Mouse (Mus musculus) retina, adult 2 months (tissue): Measurements from ENCODE around the gene Fgfr2.
"Not testable (repeated sequence)": the region's sequence is repeated elsewhere in the genome, so short reads cannot be mapped to it uniquely, and the experiment has no call there.

Experiments used
- DNase-seq: peaks from one replicate; pipeline ENCODE4 v3.0.0-alpha.2; 2012; ENCODE audit warnings: low read depth, low spot score

Fgfr2 gene

GRCm38 (mm10) chr7:132449891-132450735, 673.0 kb downstream of the Fgfr2 start:
- DNase-seq: no peak

- DNase-seq: no peak
These were observed 674.5 kb downstream of the Fgfr2 start for GRCm38 (mm10) chr7:132448511-132449154.

- DNase-seq: no peak
These were observed 675.6 kb downstream of the Fgfr2 start for GRCm38 (mm10) chr7:132447558-132447957.

- no peak for DNase-seq
These were observed 676.3 kb downstream of the Fgfr2 start for GRCm38 (mm10) chr7:132446841-132447240.

- no peak for DNase-seq
These were observed 678.9 kb downstream of the Fgfr2 start for GRCm38 (mm10) chr7:132444221-132444620.

GRCm38 (mm10) chr7:132443769-132444168, 679.4 kb downstream of the Fgfr2 start:
- DNase-seq: no peak

- DNase-seq: no peak
These were observed 680.0 kb downstream of the Fgfr2 start for GRCm38 (mm10) chr7:132443134-132443533.

GRCm38 (mm10) chr7:132442133-132442763, 680.9 kb downstream of the Fgfr2 start:
- not testable (repeated sequence) for DNase-seq

GRCm38 (mm10) chr7:132439916-132440315, 683.2 kb downstream of the Fgfr2 start:
- DNase-seq: no peak

GRCm38 (mm10) chr7:132438060-132438459, 685.1 kb downstream of the Fgfr2 start:
- no peak for DNase-seq

- no peak for DNase-seq
These were observed 685.7 kb downstream of the Fgfr2 start for GRCm38 (mm10) chr7:132437431-132437830.

- no peak for DNase-seq
These were observed 687.6 kb downstream of the Fgfr2 start for GRCm38 (mm10) chr7:132435486-132436055.

- DNase-seq: no peak
These were observed 693.8 kb downstream of the Fgfr2 start for GRCm38 (mm10) chr7:132429324-132429723.

GRCm38 (mm10) chr7:132428308-132428707, 694.8 kb downstream of the Fgfr2 start:
- DNase-seq: no peak

- no peak for DNase-seq
These were observed 697.1 kb downstream of the Fgfr2 start for GRCm38 (mm10) chr7:132426069-132426468.

- no peak for DNase-seq
These were observed 697.7 kb downstream of the Fgfr2 start for GRCm38 (mm10) chr7:132425364-132425999.

GRCm38 (mm10) chr7:132423570-132423969, 699.6 kb downstream of the Fgfr2 start:
- DNase-seq: no peak

GRCm38 (mm10) chr7:132419378-132420255, 703.5 kb downstream of the Fgfr2 start:
- no peak for DNase-seq

GRCm38 (mm10) chr7:132416866-132417265, 706.3 kb downstream of the Fgfr2 start:
- no peak for DNase-seq

- DNase-seq: no peak
These were observed 707.3 kb downstream of the Fgfr2 start for GRCm38 (mm10) chr7:132415866-132416265.

GRCm38 (mm10) chr7:132412520-132412919, 710.6 kb downstream of the Fgfr2 start:
- no peak for DNase-seq
